Mouse (Mus musculus): ENCODE results near the gene Agtpbp1.

DNA sequence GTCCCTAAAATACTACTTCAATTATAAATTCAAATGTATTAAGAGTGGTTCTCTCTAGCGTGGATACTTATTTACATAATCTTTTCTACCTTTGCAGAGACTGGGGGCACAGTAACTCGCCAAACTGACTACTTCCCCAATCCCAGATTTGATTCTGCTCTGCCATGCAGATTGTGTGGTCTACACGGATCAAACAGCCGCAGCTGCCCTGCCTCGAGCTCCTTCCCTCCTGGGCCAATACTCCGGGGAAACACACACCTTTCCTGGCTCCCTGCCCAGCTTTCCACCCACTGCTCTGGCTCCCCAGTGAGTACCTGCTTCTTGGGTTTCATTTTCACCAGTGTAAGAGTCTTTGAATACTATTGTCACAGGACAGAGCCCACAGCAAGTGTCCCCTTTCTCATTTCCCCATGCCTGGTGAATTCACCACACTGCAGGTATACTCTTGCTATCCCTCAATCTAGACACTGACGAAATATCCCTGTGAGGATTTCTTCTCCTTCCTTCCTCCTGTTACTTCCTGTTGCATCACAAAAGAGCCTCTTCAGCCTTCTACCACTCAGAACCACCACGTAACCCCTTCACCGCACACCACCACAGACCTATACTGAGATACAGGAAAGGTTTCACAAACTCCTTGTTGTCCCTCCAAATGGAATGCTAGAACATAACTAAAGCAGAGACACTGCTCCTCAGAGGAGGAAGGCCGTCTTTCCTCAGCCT, 75.2 kb downstream of the Agtpbp1 start:
- TF ChIP-seq ZNF384 (IDR thresholded peaks at IDR 0.05; ENCODE audit: low read depth, low read length) (no peak), HCFC1 (IDR thresholded peaks at IDR 0.05; ENCODE audit: borderline replicate concordance, insufficient read depth, low read length) (no peak)
